Mouse (Mus musculus): Measurements from ENCODE around the gene Gyg. TPM values are rescaled to one million over a fixed set of nuclear protein-coding genes. Genes with fewer than 3 reads are reported as not detected.

Gyg gene
- total RNA-seq (2015) (190 and 197 TPM in 2 replicates), total RNA-seq (2017) (64.1 and 69.4 TPM in 2 replicates)

- ATAC-seq (ENCODE audit: poor library complexity, severe bottlenecking): peak; percentile 81
These were observed at the start of gene Gyg for GRCm38 (mm10) chr3:20154531-20155367. Gene Gyg (minus strand): TSS chr3:20155317.

DNA sequence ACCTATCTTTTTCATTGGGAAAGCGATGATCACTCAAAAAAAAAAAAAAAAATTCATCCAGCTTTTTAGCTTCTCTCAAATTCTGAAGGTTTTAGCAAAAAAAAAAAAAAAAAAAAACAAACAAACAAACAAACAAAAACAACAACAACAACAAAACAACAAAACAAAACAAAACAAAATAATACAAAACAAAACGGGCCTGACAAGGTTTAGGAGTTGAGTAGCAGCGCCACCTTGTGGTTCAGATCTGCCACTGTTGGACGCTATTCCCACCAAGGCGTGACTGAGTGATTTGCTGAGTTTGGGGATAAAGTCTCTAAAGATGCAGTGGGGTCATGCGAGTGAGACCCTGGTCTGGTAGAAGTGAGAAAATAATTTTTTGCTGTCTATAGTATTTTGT is 43.8 kb upstream of the Gyg start:
- ATAC-seq (ENCODE audit: poor library complexity, severe bottlenecking): peak; percentile 97

DNA sequence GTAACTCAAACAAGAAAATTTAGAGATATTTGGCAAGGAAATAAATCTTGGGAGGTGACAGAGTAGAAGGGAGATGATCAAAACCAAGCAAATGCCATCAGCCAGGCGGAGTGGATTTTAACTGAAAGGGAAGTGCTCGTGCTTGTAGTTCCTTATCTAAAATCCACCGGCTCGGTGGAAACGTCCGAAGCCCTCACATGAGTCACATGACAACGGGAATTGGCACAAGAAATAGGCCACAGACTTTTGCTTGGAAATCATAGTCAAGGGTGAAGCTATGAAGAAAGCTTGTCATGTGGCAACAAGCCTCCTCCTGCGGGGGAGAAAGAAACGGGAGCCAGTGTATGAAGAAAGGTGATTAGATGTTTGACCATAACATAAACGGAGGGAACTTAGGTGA is 42.8 kb upstream of the Gyg start:
- ATAC-seq (ENCODE audit: poor library complexity, severe bottlenecking): peak; percentile 57

- no peak for ATAC-seq (ENCODE audit: poor library complexity, severe bottlenecking)
These were observed 34.0 kb upstream of the Gyg start for GRCm38 (mm10) chr3:20188976-20189675.

DNA sequence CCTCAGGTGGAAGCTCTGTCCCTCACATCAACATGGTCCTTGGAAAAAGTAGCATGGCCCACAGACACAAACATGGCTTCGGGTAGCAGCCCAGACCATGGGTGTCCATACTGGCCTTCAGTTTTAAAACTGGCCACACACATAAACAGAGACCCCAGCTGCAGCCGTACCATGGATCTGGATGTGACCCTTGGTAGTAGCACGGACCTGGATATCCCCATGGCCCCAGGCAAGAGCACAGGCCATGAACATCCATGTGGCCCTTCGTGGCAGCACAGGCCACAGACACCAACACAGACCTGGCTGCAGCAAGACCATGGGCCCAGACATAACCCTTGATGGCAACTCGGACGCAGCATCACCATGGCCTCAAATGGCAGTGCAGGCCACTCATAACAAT is 17.3 kb upstream of the Gyg start:
- ATAC-seq (ENCODE audit: poor library complexity, severe bottlenecking): no peak

DNA sequence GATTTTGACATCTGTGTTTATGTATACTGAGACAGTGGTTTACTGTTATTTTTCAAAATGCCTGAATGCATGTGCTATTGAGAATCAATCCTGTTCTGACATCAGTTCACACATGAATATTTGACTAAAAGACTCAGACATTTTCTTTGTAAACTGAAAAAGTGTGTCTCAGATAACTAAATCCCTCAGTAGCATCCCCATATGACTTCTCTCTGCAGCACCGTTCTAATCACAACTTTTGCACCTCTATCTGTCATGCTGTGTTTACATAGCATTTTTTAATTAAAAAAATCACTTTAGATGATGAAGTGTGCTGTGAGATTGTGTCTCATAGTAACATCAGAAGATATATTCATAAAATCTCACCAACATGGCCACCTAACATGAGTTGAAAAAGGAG is 12.4 kb upstream of the Gyg start:
- ATAC-seq (ENCODE audit: poor library complexity, severe bottlenecking): no peak

DNA sequence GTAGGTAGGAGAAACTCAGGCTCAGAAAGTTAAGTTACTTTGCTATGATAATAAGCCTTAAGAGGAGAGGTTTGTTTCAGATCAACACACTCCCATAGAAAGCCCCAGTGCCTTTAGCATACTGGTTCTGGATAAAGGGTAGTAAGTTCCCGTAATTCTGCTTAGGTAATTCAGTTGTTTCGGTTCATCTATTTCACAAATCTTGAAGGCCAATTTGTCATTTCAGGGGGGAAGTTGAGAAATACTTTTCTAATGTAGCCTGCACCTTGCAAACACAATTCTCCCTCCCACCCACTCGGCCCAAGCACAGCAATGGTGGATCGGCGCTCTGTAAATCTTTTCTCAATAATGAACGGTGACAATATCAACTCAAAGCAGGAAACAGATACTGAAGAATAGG is 359 bp upstream of the Gyg start:
- ATAC-seq (ENCODE audit: poor library complexity, severe bottlenecking): peak; percentile 67

DNA sequence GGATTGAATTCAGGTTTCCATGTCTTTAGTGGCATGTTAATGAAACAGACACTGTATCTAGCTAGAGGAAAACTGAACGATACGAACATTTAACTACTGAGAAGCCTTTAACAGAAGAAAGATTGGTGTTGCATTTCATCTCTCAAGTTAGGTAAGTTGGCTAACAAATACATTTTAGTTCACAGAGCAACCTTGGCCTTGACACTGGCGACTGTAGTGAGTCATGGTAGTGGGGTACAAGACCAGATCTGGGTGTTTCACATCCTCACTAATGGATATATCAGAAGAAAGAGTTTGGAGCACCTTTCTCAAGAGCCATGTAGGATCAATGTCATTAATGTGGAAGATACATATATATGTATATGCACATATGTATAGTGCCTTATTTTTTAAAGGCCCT is 3.5 kb downstream of the Gyg start:
- ATAC-seq (ENCODE audit: poor library complexity, severe bottlenecking): no peak

- no peak for ATAC-seq (ENCODE audit: poor library complexity, severe bottlenecking)
These were observed 4.6 kb downstream of the Gyg start for GRCm38 (mm10) chr3:20150511-20150910.

DNA sequence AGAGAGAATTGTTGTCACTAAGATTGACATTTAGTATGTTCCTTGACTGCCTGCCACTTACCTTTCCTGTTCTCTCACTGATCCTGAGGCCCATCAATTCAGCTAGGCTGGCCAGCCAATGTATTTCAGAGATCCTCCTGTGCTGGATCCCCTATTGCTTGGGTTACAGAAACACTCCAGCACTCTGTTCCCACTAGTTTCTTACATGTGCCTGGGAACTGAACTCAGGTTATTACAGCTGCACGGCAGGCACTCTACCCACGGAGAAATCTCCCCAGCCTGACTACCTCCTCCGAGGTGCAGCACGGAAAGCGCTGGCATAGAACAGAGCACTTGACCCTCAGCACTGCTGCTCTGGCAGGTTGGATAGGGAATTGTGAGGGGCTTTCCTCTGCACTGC is 7.5 kb downstream of the Gyg start:
- ATAC-seq (ENCODE audit: poor library complexity, severe bottlenecking): no peak

GRCm38 (mm10) chr3:20146884-20147395 is 8.2 kb downstream of the Gyg start:
- no peak for ATAC-seq (ENCODE audit: poor library complexity, severe bottlenecking)

- no peak for ATAC-seq (ENCODE audit: poor library complexity, severe bottlenecking)
These were observed 9.4 kb downstream of the Gyg start for GRCm38 (mm10) chr3:20145696-20146113.

- no peak for ATAC-seq (ENCODE audit: poor library complexity, severe bottlenecking)
These were observed 10.7 kb downstream of the Gyg start for GRCm38 (mm10) chr3:20144401-20144800.

DNA sequence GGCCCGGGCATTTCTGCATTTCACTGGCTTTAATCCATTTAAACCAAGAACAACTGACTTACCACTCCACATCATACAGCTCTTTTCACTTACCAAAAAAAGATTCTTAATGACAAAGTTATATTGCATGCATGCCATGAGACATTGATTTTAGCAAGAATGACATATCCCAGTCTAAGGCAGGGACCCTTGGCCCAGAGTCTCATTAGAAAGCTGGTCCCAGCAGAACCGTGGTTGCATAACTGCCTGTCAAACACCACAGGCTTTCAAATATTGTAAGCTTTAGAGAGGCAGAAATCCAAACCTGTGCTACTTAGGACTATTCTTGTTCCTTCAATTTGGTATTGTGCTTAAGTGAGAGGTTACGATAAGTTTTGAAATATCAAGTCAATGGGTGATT is 11.4 kb downstream of the Gyg start:
- no peak for ATAC-seq (ENCODE audit: poor library complexity, severe bottlenecking)

- ATAC-seq (ENCODE audit: poor library complexity, severe bottlenecking): no peak
These were observed 12.5 kb downstream of the Gyg start for GRCm38 (mm10) chr3:20142576-20142975.

DNA sequence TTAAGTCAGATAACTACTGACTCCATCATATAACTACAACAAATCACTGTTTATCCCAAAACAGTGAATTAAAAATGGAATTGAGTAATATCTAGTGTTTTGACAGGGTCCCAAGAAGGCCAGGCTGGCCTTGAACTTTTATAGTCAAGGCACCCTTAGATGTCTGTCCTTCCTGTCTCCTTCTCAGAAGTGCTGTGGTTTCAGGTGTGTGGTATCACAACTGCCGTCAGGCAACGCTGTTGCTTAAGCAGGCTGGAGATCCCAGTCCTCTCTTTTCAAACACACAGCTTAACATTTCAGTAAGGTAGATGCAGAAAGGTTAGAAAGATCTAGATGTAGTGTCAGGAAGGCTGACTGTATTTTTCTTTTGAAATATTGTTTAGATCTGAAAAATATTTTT is 13.0 kb downstream of the Gyg start:
- no peak for ATAC-seq (ENCODE audit: poor library complexity, severe bottlenecking)

- ATAC-seq (ENCODE audit: poor library complexity, severe bottlenecking): no peak
These were observed 13.4 kb downstream of the Gyg start for GRCm38 (mm10) chr3:20141679-20142078.

- ATAC-seq (ENCODE audit: poor library complexity, severe bottlenecking): no peak
These were observed 13.9 kb downstream of the Gyg start for GRCm38 (mm10) chr3:20141240-20141639.

DNA sequence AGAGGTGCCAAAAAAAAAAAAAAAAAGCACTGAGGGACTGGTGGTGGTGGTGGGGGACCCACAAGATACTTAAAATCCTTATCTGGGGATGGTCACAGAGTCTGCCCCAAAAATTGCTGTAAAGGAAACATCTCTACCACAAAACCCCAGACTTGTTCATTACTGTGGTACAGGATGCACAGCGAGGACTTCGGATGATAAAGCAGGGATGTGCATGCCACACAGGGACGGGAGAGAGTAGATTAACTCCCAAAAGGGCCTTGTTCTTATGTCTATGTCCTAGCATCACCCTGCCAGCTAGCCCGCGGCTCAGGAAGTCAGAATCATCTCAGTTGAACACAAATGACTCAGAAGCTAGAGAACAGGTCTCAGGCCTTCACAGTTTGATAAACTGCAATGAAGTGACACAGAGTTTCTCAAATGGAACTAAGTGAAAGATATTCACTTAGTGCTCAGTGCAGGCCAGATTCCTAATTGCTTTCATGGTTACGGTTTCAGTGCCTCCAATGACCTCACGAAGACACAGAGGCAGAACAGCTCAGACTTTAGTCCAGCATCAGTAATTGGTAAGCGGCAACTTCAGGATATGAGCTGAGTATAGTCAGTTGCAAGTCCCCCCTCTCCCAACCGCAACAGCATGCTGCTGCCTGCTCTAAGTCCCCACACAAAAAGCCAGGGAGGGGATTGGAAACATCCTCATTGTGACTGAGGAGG is 18.1 kb downstream of the Gyg start:
- no peak for ATAC-seq (ENCODE audit: poor library complexity, severe bottlenecking)

DNA sequence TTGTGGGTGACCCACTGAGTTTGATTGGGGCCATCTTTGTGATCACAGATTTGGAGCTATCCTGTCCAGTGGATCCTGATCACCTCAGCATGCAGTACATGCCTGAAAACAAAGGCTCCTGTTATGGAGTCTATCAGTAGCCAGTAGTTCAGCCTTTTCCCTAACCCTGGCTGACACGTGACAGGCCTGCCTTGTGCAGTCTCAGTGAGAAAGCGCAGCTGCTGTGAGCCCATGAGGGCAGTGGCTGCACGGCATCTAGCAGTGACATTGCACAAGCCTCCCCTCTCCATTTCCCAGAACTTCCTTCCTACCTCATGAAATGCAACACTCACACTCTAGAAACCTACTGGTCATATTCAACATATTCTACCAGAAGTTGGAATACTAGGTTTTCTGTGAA is 20.6 kb downstream of the Gyg start:
- ATAC-seq (ENCODE audit: poor library complexity, severe bottlenecking): peak; percentile 66

DNA sequence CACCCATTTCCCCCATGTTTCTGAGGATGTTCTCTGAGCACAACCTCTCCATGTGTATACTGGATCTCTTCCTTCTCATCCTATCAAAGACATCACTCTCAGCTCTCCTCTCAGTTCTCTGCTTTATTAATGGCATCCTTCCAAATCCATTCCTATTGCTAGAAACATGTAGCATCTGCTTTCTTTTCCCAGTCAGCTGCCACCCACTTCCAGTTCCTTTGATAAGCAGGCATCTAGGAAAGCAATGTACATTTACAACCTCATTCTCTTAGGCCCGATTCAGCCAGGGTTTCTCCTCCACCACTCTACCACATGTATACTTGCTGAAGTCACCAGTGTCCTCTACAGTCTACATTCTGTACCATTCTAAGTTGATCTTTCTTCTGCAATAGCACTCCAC is 21.4 kb downstream of the Gyg start:
- no peak for ATAC-seq (ENCODE audit: poor library complexity, severe bottlenecking)
